Mouse (Mus musculus): ENCODE results near the gene Plekha6. TPM values are rescaled to one million over a fixed set of nuclear protein-coding genes. Genes with fewer than 3 reads are reported as not detected.

Plekha6 gene
- polyA plus RNA-seq, 1 experiment from 2014 or later, result 17.2 TPM

DNA sequence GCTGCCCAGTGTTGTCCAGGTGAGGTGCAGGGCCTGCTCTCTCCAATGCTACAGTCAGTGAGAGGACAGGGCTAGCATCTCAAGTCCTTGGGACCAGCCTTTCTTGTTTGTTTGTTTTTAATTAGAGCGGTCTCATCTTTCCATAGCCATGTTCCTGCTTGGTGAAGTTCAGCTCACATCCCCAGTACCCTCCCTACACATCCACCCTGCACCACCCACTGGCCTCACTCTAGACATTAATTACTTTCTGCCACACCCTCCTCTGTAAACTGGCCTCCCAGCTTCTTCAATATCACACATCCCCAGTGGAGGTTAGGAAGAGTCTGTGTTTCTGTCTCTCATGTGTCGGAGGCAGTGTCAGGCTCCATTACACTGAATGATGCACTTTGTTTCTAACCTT is 180.3 kb downstream of the Plekha6 start:
- Histone ChIP-seq H3K27ac (replicated peaks) (no peak overlapping the region), H3K9ac (no peak overlapping the region), H3K9me3 (no peaks in the 10 kb centered on the region), H3K27me3 (no peaks in the 10 kb centered on the region), H3K4me1 (replicated peaks) (no peaks in the 10 kb centered on the region), H3K36me3 (no peaks in the 10 kb centered on the region), H3K4me3 (no peak overlapping the region), H3K4me2 (no peak overlapping the region)
- 86% methylated on average over 2 of the region's 2 CpGs for WGBS
- ATAC-seq (ENCODE audit: low FRiP score, low read depth), result no peak

GRCm38 (mm10) chr1:133346531-133346930 is 182.5 kb downstream of the Plekha6 start:
- no peaks in the 10 kb centered on the region for H3K27me3 ChIP-seq
- no peaks in the 10 kb centered on the region for H3K36me3 ChIP-seq
- H3K9me3 ChIP-seq, result no peaks in the 10 kb centered on the region
- H3K9ac ChIP-seq, result no peak overlapping the region
- 85% methylated on average over 9 of the region's 9 CpGs for WGBS
- no peak overlapping the region for H3K4me2 ChIP-seq
- ATAC-seq (ENCODE audit: low FRiP score, low read depth), result no peak
- no peaks in the 10 kb centered on the region for H3K4me1 ChIP-seq (replicated peaks)
- no peak overlapping the region for H3K27ac ChIP-seq (replicated peaks)
- no peak overlapping the region for H3K4me3 ChIP-seq

DNA sequence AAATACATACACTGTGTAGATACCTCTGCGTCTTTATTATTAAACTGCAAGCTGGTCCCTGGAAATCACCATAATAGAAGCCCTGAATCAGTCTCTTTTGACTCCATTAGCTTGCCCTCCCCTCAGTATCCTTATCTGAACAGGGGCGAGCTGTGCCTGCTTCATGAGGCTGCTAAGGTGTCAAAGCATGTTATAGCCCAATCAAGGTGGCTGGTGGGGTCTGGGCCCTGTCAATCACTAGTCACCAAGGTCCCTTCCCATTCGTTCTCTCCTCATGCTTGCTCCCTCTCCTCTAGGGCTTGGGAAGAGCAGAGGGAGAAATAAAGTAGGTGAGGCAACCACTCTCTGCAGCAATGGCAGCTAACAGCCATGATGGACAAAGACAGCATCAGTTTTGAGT is 183.2 kb downstream of the Plekha6 start:
- no peak for ATAC-seq (ENCODE audit: low FRiP score, low read depth)
- Histone ChIP-seq H3K27me3 (no peaks in the 10 kb centered on the region), H3K4me3 (no peak overlapping the region), H3K4me2 (no peak overlapping the region), H3K9me3 (no peaks in the 10 kb centered on the region), H3K9ac (no peak overlapping the region), H3K27ac (replicated peaks) (no peak overlapping the region), H3K36me3 (no peaks in the 10 kb centered on the region), H3K4me1 (replicated peaks) (no peaks in the 10 kb centered on the region)
- 71% methylated on average over 3 of the region's 3 CpGs for WGBS

DNA sequence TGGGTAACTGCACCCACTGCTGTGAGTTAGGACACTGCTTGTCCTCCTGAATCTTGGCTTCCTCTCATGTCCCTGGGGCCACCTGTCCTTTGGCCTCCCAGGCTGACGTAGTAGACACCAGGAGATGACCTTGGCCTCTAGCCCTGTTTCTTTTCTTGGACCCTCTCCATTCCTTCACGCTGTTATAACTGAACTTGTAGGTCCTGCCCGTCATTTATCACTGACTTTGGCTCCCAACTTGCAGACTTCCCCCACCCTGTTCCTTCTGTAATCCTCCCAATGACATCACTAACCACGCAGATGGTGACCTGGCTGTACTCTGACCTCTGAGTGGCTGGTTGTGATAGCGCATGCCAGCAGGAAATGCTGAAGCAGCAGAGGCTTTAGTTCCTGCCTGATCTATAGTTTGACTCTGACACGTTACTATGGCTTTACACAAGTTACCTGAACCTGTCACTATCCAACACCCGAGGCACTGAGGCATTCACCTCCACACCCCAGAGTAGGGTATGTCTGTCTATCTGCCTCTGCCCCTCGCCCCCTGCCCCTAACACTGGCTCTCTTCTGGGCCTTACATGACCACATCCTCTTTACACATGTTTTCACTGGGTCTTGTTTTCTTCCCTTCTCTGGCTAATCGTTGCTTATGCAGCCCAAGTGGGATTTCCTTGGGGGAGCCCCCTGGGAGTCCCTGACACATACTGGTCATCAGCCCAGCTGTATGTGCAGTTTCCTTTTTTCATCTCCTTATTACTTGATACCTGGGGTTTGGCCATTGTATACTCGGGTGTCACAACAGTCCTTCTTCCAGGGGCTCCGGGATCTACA is 183.9 kb downstream of the Plekha6 start:
- H3K4me2 ChIP-seq, result no peak overlapping the region
- WGBS, result 77% methylated on average over 11 of the region's 11 CpGs
- no peak overlapping the region for H3K27ac ChIP-seq (replicated peaks)
- no peaks in the 10 kb centered on the region; the same call in 1 of the 2 replicates for H3K4me1 ChIP-seq (replicated peaks)
- no peaks in the 10 kb centered on the region for H3K9me3 ChIP-seq
- ATAC-seq (ENCODE audit: low FRiP score, low read depth), result no peak
- no peaks in the 10 kb centered on the region for H3K27me3 ChIP-seq
- no peak overlapping the region for H3K4me3 ChIP-seq
- no peaks in the 10 kb centered on the region for H3K36me3 ChIP-seq
- no peak overlapping the region for H3K9ac ChIP-seq

GRCm38 (mm10) chr1:133350210-133350609 is 186.2 kb downstream of the Plekha6 start, which contains the start of gene Ren1:
Ren1 (plus strand) TSS chr1:133350510.
- Histone ChIP-seq H3K27ac (replicated peaks) (no peak within 1 kb of the TSS), H3K9me3 (no peaks in the 10 kb centered on the region), H3K4me3 (no peak within 1 kb of the TSS), H3K9ac (no peak within 1 kb of the TSS), H3K27me3 (no peaks in the 10 kb centered on the region), H3K4me1 (replicated peaks) (peaks cover 5% of the 10 kb centered on the region; the same call in 1 of the 2 replicates), H3K4me2 (no peak within 1 kb of the TSS), H3K36me3 (no peaks in the 10 kb centered on the region)
- ATAC-seq (ENCODE audit: low FRiP score, low read depth), result no peak
- 81% methylated on average over 1 of the region's 1 CpGs for WGBS

DNA sequence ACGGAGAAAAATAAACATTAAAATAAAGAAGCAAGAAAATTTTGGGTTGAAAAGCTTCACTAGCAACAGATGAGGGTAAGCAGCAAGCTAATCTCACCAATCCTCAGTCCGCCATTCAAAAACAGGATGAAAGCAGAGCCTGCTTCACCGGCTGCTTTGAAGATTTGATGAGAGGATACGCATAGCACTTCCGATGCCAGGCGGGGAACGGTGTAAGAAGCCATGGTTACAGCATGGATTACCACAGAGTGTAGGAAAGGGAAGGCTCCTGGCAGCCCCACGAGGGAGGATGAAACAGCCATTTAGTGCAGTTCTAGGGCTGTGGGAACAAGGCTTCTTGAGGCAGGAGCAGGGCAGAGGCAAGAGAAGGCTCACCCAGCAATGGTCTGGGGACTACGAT is 187.8 kb downstream of the Plekha6 start:
- no peak for ATAC-seq (ENCODE audit: low FRiP score, low read depth)
- Histone ChIP-seq H3K4me2 (no peak overlapping the region), H3K27me3 (no peaks in the 10 kb centered on the region), H3K36me3 (no peaks in the 10 kb centered on the region), H3K4me1 (replicated peaks) (peaks cover 5% of the 10 kb centered on the region; the same call in 1 of the 2 replicates), H3K9me3 (no peaks in the 10 kb centered on the region), H3K9ac (no peak overlapping the region), H3K27ac (replicated peaks) (no peak overlapping the region), H3K4me3 (no peak overlapping the region)
- 55% methylated on average over 9 of the region's 9 CpGs for WGBS

Other genes starting within 250 kb of the Plekha6 start
- gene Mdm4, start 133.6 kb upstream of the Plekha6 start, polyA plus RNA-seq (2015; fragmentation: Nextera tagmentation; extraction: Ambion mirVana), result 35.9 and 36.8 TPM in 2 replicates
- 12.2 and 13.3 TPM in 2 replicates for gene Pik3c2b, start 118.5 kb upstream of the Plekha6 start, polyA plus RNA-seq (2015; fragmentation: Nextera tagmentation; extraction: Ambion mirVana)
- 26.7 and 28.0 TPM in 2 replicates for gene Ppp1r15b, start 33.1 kb upstream of the Plekha6 start, polyA plus RNA-seq (2015; fragmentation: Nextera tagmentation; extraction: Ambion mirVana)
- 0.13 TPM in 1 of 2 replicates, not detected in the other for gene Golt1a, start 145.6 kb downstream of the Plekha6 start, polyA plus RNA-seq (2015; fragmentation: Nextera tagmentation; extraction: Ambion mirVana)
- gene Kiss1, start 157.7 kb downstream of the Plekha6 start, polyA plus RNA-seq (2015; fragmentation: Nextera tagmentation; extraction: Ambion mirVana), result 0.34 TPM in 1 of 2 replicates, not detected in the other
- gene Ren1, start 186.3 kb downstream of the Plekha6 start, polyA plus RNA-seq (2015; fragmentation: Nextera tagmentation; extraction: Ambion mirVana), result 7.9 and 11.1 TPM in 2 replicates
- gene Etnk2, start 199.4 kb downstream of the Plekha6 start, polyA plus RNA-seq (2015; fragmentation: Nextera tagmentation; extraction: Ambion mirVana), result 21.1 and 22.4 TPM in 2 replicates